Mouse (Mus musculus) retina, embryonic 14.5 days (tissue): ENCODE results near the gene Uggt1.
A peak's percentile ranks its signal among the peaks of the same experiment; 100 is the strongest.

Experiments
- DNase-seq: peaks from one replicate; pipeline ENCODE4 v3.0.0-alpha.2; 2015; ENCODE audit warnings: low spot score

Uggt1 gene

GRCm38 (mm10) chr1:36173461-36173860 is 71.1 kb downstream of the Uggt1 start:
- no peak for DNase-seq

- no peak for DNase-seq
These were observed 71.6 kb downstream of the Uggt1 start for GRCm38 (mm10) chr1:36172941-36173340.

GRCm38 (mm10) chr1:36162687-36163086 is 81.8 kb downstream of the Uggt1 start:
- no peak for DNase-seq

DNA sequence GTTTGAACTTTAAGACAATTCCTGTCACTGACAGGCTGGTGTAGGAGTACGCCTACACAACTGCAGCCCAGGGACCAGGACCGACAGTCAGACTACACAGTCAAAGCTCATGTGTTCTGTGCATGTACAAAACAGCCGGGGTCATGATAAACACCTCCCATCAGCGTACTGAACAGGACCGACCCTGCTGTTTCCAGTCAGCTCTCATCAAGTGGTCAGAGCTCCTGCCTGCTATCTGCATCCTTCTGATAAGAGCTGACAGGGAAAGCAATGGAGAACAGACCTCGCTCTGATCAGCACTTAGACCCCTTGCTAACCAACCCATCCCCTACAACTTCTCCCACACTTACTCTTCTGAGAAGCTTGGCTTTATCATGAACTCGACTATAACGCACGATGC is 83.3 kb downstream of the Uggt1 start:
- no peak for DNase-seq

DNA sequence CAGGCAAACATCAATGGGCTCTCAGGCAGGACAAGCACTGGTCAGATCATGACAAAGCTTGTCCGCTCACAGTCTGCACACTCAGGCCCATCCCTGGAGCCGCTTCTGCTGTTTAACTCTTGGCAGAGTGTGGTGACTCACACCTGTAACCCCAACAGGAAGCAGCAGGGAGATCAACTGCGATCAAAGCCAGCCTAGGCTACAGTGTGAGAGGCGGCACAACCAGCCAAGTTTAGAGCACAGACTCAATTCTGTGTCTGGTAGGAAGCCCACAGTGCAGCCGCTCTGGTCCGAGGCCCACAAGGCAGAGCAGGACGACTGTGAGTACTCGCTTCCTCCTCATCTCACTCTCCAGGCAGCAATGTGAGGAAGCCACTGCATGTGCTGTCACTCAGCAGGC is 84.3 kb downstream of the Uggt1 start:
- DNase-seq: no peak

DNA sequence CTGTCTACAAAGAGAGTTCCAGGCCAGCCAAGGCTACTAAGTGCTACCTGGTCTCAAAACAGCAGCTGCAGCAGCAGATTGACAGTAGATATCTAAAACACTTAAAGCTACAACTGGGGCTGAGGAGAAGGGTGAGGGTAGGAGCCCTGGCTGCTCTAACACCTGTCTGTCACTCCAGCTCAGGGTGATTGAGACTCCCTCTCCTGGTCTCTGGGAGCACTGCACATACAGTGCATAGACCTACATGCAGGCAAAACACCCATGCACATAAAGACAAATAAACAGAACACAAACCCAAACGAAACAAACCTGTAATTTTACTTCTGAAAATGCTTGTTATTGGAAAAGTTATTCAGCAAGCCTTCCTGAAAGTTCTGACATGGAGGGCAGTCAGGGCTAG is 95.1 kb downstream of the Uggt1 start:
- DNase-seq: peak; percentile 56

GRCm38 (mm10) chr1:36148809-36149208 is 95.7 kb downstream of the Uggt1 start:
- no peak for DNase-seq

DNA sequence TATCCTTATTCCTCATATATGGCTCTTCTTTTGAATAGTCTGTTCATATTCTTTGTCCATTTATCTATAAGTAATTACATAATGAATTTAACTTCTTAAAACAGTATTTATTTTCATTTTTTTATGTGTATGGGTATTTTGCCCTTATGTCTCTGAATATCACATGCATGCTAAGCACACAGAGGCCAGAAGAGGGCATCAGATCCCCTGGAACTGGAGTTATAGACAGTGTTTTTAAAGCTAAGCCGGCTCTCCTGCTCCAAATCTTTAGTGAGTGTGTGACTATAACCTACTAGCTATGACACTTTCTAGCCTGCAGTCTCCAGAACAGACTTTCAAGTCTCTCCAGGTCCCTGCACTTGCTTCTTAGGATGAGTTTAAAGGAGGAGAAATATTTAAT is 99.5 kb downstream of the Uggt1 start:
- DNase-seq: peak; percentile 55

- no peak for DNase-seq
These were observed 104.2 kb downstream of the Uggt1 start for GRCm38 (mm10) chr1:36140311-36140710.

GRCm38 (mm10) chr1:36134584-36134983 is 109.9 kb downstream of the Uggt1 start:
- DNase-seq: peak; percentile 89

DNA sequence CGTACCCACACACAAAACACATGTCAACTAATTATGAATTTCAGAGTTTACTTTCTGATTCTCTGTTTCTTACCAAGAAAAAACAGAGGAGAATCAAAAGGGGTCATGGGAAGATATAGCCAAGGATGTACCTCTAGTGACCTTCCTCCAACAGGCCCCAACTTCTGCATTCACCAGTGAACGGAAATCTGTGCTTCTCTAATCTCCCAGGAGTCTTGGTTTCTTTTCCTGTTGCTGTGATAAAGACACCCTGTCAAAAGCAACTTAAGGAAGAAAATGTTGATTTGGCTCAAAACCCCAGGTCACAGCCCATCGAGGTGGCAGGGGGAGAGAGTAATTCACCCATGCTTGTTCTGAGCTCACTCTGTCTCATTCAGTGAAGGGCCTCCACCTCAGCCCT is 110.9 kb downstream of the Uggt1 start:
- no peak for DNase-seq

DNA sequence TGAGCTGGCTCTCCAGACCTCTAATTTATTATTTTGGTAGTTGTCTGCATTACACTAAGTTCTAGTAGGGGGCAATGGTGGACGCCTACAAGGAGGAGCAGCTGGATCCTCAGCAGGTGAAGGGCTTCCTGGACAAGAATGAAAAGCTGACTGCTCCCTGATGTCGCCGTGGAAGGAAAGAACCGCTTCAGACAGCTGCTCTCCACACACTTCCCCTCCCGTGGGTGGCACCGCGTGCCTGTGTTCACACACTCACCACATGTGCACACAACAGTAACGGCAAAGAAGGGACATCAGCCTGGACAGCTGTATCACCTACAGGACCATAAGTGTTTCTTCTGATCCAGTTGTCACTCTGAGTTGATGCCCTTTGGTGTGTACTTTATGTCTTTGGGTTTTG is 111.5 kb downstream of the Uggt1 start:
- no peak for DNase-seq

- no peak for DNase-seq
These were observed 112.3 kb downstream of the Uggt1 start for GRCm38 (mm10) chr1:36132211-36132610.

DNA sequence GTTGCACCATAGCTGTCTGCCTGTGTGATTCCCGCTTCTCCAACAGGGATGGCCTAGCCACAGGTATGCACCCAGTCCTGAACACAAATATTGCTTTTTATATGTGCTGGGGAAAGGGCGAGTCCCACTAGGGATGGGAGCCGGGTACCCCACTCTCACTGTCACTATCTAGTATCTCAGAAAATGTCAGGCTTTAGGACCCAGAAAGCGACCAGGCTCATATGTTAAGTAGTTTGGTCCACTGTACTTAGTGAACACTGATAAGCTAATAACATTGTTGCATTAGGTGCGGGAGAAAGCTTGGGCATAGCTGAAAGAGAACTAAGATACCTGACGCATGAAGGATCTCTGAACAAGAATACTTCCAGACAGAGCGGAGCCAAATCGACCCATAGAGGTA is 112.8 kb downstream of the Uggt1 start:
- no peak for DNase-seq

DNA sequence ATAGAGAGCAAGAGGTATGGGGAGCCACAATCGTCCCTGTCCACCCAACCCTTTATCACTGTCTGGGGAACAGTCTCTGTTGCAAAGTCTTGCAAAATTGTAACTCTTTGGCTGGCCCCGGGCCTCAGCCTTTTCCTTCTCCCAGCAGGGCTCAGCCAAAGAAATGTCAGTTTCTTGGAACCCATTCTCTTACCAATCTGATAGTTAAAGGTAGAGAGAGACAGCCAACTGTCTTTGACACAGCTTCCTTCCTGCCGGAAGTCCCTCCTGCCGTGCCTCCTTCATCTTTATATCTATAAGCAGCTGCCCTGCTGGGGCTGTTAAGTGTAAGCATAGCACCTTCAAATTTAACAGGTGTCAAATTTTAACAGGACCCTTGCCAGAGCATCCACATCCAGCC is 113.4 kb downstream of the Uggt1 start:
- no peak for DNase-seq

GRCm38 (mm10) chr1:36130307-36131035 is 114.0 kb downstream of the Uggt1 start:
- no peak for DNase-seq

- DNase-seq: no peak
These were observed 114.6 kb downstream of the Uggt1 start for GRCm38 (mm10) chr1:36129881-36130280.

GRCm38 (mm10) chr1:36129126-36129525 is 115.4 kb downstream of the Uggt1 start:
- no peak for DNase-seq

DNA sequence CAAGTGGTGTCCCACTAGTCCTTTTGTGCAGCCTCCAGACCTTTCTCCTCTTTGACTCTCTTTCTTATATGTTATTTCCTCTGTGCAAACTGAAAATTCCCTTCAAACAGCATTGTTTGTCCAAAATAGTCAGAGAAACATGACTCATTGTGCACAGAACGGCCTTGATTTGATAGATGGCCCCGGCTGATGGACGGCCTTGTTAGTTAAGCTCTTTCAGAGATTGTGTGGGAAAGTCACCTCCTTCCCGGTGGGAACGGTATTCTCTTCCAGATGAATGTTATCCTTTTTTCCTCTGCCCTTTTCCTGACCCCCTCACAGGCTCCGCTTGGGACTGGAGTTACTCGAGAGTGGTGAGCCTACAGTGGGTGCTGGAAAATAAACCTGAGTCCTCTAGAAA is 119.4 kb downstream of the Uggt1 start:
- no peak for DNase-seq

- DNase-seq: no peak
These were observed 123.3 kb downstream of the Uggt1 start for GRCm38 (mm10) chr1:36121172-36121571.

DNA sequence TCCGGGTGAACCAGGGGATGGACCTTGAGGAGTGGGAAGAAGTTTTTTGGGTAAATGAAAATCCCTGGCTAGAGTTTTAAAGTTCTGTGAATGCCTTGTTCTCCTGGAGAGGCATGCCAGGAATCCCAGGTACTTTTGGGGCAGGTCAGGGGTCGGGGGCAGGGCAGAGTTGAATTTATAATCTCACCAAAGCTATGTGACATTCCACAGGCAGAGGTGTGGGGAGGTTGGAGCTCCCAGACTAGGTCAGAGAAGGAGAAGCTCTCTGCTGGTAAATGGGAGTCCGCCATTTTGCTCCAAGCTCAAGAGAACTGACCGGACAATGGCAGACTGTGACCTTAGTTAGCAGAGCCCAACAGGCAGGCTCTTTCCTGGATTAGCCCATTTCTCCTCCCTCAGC is 125.1 kb downstream of the Uggt1 start:
- no peak for DNase-seq

GRCm38 (mm10) chr1:36118958-36119357 is 125.6 kb downstream of the Uggt1 start:
- DNase-seq: no peak

DNA sequence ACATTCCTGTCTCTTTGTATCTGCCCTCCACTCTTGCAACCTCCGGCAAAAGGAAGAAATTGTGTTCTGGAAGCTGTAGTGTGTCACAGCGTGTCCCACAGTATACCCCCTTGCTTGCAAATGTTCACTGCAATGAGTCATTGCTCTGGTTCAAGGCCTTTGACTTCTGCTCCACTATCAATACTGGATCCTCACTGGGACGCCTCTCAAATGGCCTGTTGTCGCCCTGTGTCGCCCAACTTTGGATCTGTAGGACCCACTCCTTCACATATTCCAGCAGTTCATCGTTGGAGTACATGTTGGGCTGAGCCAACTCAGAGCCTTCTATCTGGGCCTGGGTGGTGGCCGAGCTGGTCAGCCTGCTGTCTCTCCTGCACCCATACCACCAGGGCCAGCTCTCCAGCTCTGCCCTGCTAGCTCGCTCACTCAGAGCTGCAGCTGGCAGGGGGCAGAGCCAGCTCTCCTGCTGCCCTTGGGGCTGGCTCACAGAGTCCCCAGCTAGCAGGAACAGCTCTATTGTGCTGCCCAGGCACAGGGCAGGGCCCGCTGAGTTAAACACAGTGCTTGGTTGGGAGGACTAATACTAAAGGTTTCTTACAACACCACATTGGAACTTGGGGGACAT is 126.3 kb downstream of the Uggt1 start:
- no peak for DNase-seq

DNA sequence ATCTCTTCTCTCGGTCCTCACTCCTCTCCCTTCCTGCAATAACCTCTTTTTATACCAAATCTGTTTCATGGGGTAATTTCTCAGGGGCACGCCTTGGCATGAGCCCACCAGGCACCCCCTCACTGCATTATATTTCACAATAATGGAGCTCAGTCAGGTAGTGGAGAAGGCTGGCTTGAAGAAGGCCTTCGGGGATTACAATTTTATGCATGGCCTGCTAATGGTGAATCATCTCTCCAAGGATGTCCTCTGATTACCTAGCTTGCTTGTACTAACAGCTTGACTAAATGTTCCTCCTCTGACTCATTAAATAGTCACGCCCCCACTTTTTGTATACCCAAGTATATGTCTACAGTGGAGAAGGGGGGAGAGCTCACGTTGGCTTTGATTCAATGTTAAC is 128.0 kb downstream of the Uggt1 start:
- peak; percentile 18 for DNase-seq
